Mouse (Mus musculus): ENCODE measurements around the gene Rnf220. TPM values are rescaled to one million over a fixed set of nuclear protein-coding genes. Genes with fewer than 3 reads are reported as not detected.

Gene Rnf220
- polyA plus RNA-seq, 1 experiment from 2014 or later = 106 TPM

DNA sequence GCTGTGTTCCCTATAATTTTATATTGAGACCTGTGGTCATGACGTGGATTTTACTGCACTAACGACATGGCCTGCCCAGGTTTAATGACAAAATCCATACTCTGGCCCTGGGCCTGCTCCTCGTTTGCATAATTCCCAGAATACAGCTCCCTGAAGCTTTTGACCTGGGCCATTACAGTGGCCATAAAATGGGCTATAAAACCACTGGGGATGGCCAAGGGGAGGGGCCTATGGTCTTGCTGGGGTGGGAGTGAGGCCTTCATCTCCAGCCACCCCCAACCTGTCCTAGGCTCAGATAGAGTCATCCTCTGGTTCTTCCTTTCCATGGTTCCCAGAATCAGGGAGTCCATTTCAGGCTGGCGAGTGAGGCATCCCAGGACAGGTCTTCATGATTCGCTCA, 185.0 kb downstream of the Rnf220 start:
- 12% methylated on average over 5 of the region's 5 CpGs for WGBS
- no peaks in the 10 kb centered on the region for H3K36me3 ChIP-seq
- H3K27ac ChIP-seq = peak overlapping the region; percentile 19; the same call in 1 of the 2 replicates
- H3K4me1 ChIP-seq = peaks cover 68% of the 10 kb centered on the region
- DNase-seq (ENCODE audit: low spot score) = no peak
- H3K4me3 ChIP-seq = peak overlapping the region; percentile 36
- H3K27me3 ChIP-seq (ENCODE audit: low read depth, poor library complexity, severe bottlenecking) = peaks cover 99% of the 10 kb centered on the region
- no peaks in the 10 kb centered on the region for H3K9me3 ChIP-seq (replicated peaks)

DNA sequence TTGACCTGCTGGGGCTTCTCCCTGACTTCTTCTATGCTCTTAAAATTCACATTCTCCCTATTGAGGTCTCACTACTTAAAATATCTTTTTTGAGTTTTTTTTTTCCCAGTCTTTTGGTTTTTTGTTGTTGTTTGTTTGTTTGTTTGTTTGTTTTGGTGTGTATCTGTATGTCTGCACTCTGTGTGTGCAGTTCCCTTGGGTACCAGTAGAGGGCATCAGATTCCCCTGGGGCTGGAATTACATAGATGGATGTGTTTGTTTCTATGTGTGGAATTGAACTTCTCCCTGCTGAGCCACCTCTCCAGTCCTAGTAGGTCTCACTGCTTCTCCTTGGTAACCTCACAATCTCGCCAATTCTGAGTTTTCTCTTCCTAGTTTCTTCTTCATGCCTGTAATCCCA, 187.4 kb downstream of the Rnf220 start:
- Histone ChIP-seq H3K4me1 (peaks cover 57% of the 10 kb centered on the region), H3K27ac (no peak overlapping the region), H3K9me3 (replicated peaks) (no peaks in the 10 kb centered on the region), H3K27me3 (ENCODE audit: low read depth, poor library complexity, severe bottlenecking) (peaks cover 99% of the 10 kb centered on the region), H3K4me3 (no peak overlapping the region), H3K36me3 (no peaks in the 10 kb centered on the region)
- 97% methylated on average over 1 of the region's 1 CpGs for WGBS
- no peak for DNase-seq (ENCODE audit: low spot score)

DNA sequence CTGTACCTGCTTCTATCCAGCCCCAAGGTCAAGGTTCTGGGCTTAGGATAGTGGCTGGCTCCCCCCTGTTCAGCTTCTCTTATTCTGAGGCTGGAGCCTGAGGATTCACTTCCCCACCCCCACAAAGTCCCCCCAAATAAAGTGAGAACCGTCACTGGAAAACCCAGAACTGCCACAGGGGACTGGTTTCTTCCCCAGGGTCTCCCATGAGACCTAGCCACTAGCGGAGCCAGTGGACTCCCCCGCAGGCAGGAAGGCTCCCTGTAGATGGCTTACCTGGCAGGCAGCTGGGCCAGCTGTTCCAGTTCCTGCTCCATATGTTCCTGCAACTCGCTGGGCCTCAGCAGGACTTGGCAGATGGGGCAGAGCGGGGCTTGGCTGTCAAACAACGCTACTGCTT, 189.6 kb downstream of the Rnf220 start:
- Histone ChIP-seq H3K27me3 (ENCODE audit: low read depth, poor library complexity, severe bottlenecking) (peaks cover 99% of the 10 kb centered on the region), H3K9me3 (replicated peaks) (no peaks in the 10 kb centered on the region), H3K4me3 (no peak overlapping the region), H3K36me3 (no peaks in the 10 kb centered on the region), H3K4me1 (peaks cover 59% of the 10 kb centered on the region), H3K27ac (0 out of 2 replicates have a peak overlapping the region, but pooled peaks have one; percentile 0)
- DNase-seq (ENCODE audit: low spot score) = no peak
- WGBS = 42% methylated on average over 6 of the region's 6 CpGs

DNA sequence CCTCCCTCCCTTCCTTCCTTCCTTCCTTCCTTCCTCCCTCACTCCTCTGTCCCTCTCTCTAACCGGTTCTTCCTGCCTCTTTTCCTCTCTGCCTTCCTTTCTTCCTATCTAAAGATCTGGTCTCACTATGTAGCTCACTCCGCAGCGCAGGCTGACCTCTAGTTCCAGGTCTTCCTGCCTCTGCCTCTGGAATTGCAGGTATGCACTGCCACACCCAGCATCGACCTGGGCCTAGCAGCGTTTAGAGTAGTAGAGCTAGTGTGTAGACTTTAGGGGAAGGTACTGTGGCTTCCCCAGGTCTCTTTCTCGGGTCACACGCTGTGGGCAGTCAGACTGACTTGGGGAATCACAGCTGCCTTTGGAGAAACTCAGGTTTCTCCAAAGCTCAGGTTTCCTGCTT, 191.4 kb downstream of the Rnf220 start:
- Histone ChIP-seq H3K4me1 (peaks cover 49% of the 10 kb centered on the region), H3K27ac (no peak overlapping the region), H3K27me3 (ENCODE audit: low read depth, poor library complexity, severe bottlenecking) (peaks cover 99% of the 10 kb centered on the region), H3K9me3 (replicated peaks) (no peaks in the 10 kb centered on the region), H3K4me3 (no peak overlapping the region), H3K36me3 (no peaks in the 10 kb centered on the region)
- no peak for DNase-seq (ENCODE audit: low spot score)
- 56% methylated on average over 7 of the region's 7 CpGs for WGBS

DNA sequence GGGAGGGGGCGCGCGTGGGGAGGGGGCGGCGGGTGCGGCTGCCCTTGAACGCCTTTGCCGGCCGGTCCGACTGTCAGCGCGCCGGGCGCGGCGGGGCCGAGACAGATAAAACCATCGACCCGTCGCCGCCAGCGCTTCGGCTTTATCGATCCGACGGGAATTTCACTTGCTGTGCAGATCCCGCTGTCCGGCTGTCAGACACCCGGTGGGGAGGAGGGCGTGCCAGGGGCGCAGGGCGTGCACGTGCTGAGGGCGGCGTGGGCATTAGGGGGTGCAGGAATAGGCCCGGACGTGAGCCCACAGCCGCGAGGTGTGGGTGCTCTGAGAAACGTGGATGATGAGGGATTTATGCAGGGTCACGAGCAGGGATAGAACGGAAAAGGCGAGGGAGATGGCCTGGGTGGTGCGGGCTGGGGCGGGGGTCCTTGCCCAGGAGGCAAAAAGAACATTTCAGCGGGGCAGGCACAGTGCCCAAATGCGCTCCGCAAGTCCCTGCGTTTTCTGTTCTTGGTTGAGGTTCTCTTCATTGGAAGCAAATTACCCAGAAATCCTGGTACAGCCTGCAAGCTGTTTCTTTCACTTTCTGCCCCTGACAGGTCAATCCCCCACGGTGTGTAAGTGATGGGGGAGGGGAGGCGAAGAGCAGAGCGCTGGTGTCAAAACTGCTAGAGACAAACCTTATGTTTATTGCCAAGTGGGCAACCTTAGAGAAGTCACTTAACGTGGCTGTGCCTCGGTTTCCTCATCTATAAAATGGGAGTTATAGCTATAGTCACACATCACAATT, 192.4 kb downstream of the Rnf220 start:
- Histone ChIP-seq H3K4me1 (peaks cover 49% of the 10 kb centered on the region), H3K9me3 (replicated peaks) (no peaks in the 10 kb centered on the region), H3K36me3 (no peaks in the 10 kb centered on the region), H3K27me3 (ENCODE audit: low read depth, poor library complexity, severe bottlenecking) (peaks cover 99% of the 10 kb centered on the region), H3K4me3 (peak overlapping the region; percentile 57), H3K27ac (peak overlapping the region; percentile 50; the same call in 1 of the 2 replicates)
- peak; percentile 56 for DNase-seq (ENCODE audit: low spot score)
- 2% methylated on average over 54 of the region's 54 CpGs for WGBS

DNA sequence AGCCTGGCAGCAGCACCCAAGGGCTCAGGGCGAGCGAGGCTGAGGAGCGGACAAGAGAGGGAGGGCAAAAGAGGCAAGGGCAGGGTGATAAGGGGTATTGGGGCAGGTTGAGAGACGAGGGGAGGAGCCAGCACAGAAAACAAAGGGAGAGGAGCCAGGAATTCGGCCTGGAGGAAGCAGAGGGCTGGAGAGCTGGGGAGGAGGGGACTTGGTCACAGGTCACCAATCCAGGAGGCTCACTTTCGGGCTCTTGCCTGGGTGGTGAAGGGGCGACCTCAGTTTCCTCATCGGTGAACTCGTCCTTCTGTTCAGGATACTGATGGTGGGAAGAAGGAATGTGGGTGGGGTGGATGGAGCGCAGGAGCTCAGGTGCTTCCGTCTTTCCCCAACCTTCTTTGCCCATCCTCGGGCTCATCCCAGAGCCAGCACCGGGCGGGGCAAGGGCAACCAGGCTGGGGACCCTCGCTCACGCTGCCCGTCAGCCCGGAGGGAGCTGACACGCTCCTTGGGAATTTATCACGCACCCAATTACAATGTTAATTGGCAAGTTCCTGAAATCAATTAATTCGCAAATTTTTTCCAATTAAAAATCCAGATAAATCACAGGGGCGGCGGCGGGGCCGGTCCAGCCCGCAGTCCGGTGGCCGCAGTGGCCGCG, 193.1 kb downstream of the Rnf220 start:
- Histone ChIP-seq H3K4me1 (peaks cover 49% of the 10 kb centered on the region), H3K27ac (peak overlapping the region; percentile 50; the same call in 1 of the 2 replicates)
- 6% methylated on average over 30 of the region's 30 CpGs for WGBS

DNA sequence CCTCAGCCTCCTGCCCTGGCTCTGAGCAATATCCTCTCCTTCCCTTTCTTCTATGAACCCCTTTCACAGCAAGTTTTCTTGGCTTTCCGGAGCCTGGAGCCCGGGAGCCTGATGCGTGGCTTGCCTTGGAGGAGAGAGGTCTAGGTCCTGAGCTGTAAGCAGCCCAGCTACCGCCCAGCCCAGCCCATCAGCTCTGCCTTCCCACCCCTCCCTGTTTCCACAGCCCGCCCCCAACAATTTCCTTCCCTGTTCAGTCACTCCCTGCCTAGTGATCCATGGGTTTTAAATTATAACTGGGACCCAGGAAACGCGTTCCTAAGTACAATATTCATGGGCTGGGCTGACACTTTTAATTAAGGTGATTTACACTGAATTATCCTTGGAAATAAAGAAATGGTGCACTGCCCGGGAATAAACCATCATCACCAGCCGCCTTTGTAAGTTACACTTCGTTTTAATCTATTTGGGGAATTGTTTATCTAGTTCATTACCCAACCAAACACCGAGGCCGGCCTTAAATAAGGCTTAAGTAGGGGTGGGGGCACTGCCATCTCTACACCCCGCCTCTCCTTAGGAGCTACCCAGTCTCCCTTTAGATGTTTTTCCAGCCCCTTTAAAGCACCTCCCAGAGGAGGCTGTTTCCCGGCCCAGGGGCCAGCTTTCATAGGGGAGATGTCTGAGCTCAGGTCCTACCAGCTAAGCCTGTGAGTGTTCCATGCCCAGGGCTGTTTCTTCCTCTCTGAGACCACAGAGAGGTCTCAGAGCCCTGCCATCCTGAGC, 194.6 kb downstream of the Rnf220 start:
- DNase-seq (ENCODE audit: low spot score) = no peak
- WGBS = 23% methylated on average over 14 of the region's 14 CpGs
- H3K27ac ChIP-seq = 0 out of 2 replicates have a peak overlapping the region, but pooled peaks have one; percentile 15
- peaks cover 96% of the 10 kb centered on the region for H3K27me3 ChIP-seq (ENCODE audit: low read depth, poor library complexity, severe bottlenecking)
- H3K4me1 ChIP-seq = peaks cover 44% of the 10 kb centered on the region
- no peaks in the 10 kb centered on the region for H3K9me3 ChIP-seq (replicated peaks)
- no peaks in the 10 kb centered on the region for H3K36me3 ChIP-seq
- H3K4me3 ChIP-seq = no peak overlapping the region

More for the DNA sequence above, 193.1 kb downstream of the Rnf220 start:
- no peaks in the 10 kb centered on the region for H3K9me3 ChIP-seq (replicated peaks)
- H3K4me3 ChIP-seq = peak overlapping the region; percentile 57
- no peak for DNase-seq (ENCODE audit: low spot score)
- peaks cover 100% of the 10 kb centered on the region for H3K27me3 ChIP-seq (ENCODE audit: low read depth, poor library complexity, severe bottlenecking)
- H3K36me3 ChIP-seq = no peaks in the 10 kb centered on the region

DNA sequence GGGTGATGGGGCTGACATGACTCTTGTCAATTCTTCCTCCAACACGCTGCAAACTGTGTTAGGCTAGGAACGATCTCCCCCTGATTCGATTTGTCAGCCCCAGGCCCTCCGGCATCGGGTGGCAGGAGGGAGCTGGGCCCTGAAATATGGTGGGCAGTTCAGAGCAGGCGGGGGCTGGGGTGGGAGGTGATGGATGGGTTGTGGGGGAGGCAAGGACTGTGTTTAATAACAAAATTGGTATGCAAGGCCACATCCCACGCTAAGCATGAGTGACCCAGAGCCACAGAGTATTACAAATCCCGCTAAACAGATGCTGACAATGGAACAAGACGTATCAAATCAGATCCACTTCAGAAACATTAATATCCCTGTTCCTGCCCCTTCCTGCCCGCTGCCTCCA, 196.9 kb downstream of the Rnf220 start:
- DNase-seq (ENCODE audit: low spot score) = no peak
- H3K4me3 ChIP-seq = no peak overlapping the region
- no peaks in the 10 kb centered on the region for H3K9me3 ChIP-seq (replicated peaks)
- peaks cover 96% of the 10 kb centered on the region for H3K27me3 ChIP-seq (ENCODE audit: low read depth, poor library complexity, severe bottlenecking)
- WGBS = 64% methylated on average over 10 of the region's 10 CpGs
- no peaks in the 10 kb centered on the region; the same call in 1 of the 2 replicates for H3K36me3 ChIP-seq
- peaks cover 32% of the 10 kb centered on the region for H3K4me1 ChIP-seq
- H3K27ac ChIP-seq = no peak overlapping the region

DNA sequence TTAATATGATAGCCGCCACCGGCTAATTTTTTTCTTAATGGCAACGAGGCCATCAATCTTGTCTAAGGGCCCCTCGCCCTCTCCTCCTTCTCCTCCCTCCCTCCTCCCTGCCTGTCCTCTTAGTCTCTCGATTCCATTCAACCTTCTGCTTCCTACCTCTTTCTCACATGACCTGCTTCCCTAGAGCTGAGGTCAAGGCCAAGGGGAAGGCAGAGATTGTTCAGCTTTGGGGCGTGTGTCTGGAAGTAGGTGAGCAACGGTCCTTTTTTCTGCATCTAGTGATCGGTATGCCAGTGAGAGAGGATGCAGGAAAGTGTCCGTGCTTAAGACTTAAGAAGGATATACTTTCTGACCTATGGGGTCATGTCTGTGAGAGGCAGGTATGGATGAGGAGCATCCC, 199.0 kb downstream of the Rnf220 start:
- H3K27me3 ChIP-seq (ENCODE audit: low read depth, poor library complexity, severe bottlenecking) = peaks cover 76% of the 10 kb centered on the region
- WGBS = 66% methylated on average over 9 of the region's 9 CpGs
- DNase-seq (ENCODE audit: low spot score) = no peak
- no peak overlapping the region for H3K4me3 ChIP-seq
- no peak overlapping the region for H3K27ac ChIP-seq
- no peaks in the 10 kb centered on the region for H3K9me3 ChIP-seq (replicated peaks)
- H3K36me3 ChIP-seq = no peaks in the 10 kb centered on the region; the same call in 1 of the 2 replicates
- H3K4me1 ChIP-seq = peaks cover 12% of the 10 kb centered on the region

DNA sequence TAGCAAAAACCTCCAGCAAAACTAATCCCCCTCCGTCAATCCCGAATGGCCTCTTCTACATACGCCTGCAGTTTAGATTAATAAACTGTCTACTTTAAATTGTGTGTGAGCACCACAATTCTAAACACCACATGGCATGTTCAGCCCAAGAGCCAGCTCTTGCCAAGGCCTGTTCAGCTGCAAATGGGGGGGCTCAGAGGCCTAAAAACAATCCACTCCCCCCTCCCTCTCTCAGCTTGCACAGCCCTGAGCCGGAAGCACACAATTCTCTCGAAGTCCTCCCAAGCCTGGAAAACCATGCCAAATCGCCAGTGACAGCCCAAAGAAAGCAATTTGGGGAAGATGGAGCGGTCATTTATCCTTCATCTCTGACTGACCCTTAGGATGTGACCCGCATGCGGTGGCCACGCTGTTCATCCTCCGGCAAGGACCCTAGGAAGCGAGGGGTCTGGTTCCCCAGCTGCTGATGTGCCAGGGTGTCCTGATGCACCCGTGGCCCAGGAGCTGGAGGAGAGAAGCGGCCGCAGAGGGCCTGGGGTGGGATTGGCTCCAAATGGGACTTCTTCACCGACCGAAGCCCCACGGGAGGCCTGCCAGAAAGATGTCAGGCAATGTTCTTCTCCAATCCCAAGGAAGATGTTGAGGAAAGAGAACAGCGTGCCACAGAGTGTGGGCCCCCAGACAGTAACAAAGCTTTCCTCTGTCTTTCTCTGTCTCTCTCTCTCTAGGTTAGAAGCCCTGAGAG, 199.8 kb downstream of the Rnf220 start:
- H3K27me3 ChIP-seq (ENCODE audit: low read depth, poor library complexity, severe bottlenecking) = peaks cover 68% of the 10 kb centered on the region
- no peaks in the 10 kb centered on the region; the same call in 1 of the 2 replicates for H3K36me3 ChIP-seq
- no peaks in the 10 kb centered on the region for H3K9me3 ChIP-seq (replicated peaks)
- H3K4me3 ChIP-seq = no peak overlapping the region
- H3K27ac ChIP-seq = no peak overlapping the region
- H3K4me1 ChIP-seq = peaks cover 4% of the 10 kb centered on the region
- DNase-seq (ENCODE audit: low spot score) = no peak
- 80% methylated on average over 19 of the region's 19 CpGs for WGBS

DNA sequence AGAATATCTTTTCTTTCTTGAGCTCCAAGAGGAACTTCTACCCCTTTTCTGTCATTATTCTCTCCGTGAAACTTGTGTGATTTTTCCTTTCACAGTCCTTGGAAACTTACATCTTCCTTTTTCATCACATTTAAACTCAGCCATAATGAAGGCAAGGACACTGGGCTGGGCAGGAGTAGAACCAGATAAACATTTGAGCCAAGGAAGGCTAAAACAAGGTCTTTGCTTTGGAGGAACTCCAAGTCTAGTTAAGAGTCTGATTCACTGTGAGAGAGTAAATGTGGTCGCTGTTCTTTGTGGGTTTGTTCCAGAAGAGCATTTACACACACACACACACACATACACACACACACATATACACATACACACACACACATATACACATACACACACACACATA, 205.2 kb downstream of the Rnf220 start:
- peaks cover 19% of the 10 kb centered on the region for H3K27me3 ChIP-seq (ENCODE audit: low read depth, poor library complexity, severe bottlenecking)
- 95% methylated on average over 2 of the region's 2 CpGs for WGBS
- DNase-seq (ENCODE audit: low spot score) = no peak
- H3K36me3 ChIP-seq = peaks cover 13% of the 10 kb centered on the region
- H3K4me1 ChIP-seq = peaks cover 32% of the 10 kb centered on the region
- no peak overlapping the region for H3K27ac ChIP-seq
- no peak overlapping the region for H3K4me3 ChIP-seq
- H3K9me3 ChIP-seq (replicated peaks) = no peaks in the 10 kb centered on the region

Data from limb, embryonic 10.5 days (tissue).